Mouse (Mus musculus): Measurements from ENCODE around the gene Rad51d. TPM values are rescaled to one million over a fixed set of nuclear protein-coding genes. Genes with fewer than 3 reads are reported as not detected.

Gene Rad51d
- polyA plus RNA-seq, 1 experiment from 2014 or later = 10.7 TPM

DNA sequence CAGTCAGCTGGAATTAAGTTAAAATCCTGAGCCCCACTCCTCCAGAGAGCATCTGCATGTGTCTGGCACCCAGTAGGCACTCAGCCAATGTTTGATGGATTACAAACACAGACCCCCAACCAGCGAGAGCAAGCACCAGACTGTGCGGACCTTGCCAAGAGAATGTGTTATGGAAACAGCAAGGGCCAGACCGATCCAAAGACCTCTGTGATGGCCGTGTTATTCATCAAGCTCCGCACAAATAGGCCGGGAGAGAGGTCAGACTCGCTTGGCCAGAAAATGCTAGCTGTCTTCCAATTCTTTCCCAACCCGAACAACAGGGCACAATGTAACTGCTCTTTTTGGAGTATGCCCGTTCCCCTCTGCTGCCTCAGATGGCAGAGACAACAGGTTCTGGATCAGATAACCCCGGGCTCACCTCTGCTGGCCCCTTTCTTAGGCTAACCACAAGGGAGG is 1.9 kb downstream of the Rad51d start:
- H3K4me2 ChIP-seq = peak overlapping the region; percentile 85; the same call in 1 of the 2 replicates
- H3K27ac ChIP-seq (replicated peaks) = no peak overlapping the region
- H3K36me3 ChIP-seq = no peaks in the 10 kb centered on the region
- peaks cover 19% of the 10 kb centered on the region for H3K4me1 ChIP-seq (replicated peaks)
- ATAC-seq (ENCODE audit: low FRiP score, low read depth) = no peak
- 39% methylated on average over 10 of the region's 10 CpGs for WGBS
- no peaks in the 10 kb centered on the region for H3K9me3 ChIP-seq
- no peak overlapping the region for H3K4me3 ChIP-seq
- peaks cover 10% of the 10 kb centered on the region for H3K27me3 ChIP-seq
- H3K9ac ChIP-seq = no peak overlapping the region

DNA sequence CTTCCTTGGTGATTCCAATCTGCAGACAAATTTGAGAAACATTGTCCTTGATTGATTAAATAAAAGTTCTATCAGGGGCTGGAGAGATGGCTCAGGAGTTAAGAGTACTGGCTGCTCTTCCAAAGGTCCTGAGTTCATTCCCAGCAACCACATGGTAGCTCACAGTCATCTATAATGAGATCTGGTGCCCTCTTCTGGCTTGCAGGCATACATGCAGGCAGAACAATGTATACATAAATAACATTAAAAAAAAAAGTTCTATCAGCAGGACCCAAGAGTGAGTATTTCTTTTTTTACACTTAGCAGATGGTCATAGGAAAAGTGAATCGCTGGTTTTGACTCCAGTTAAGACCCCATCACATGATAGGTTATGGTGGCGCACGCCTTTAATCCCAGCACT is 3.9 kb downstream of the Rad51d start:
- H3K9me3 ChIP-seq = no peaks in the 10 kb centered on the region
- peaks cover 6% of the 10 kb centered on the region for H3K27me3 ChIP-seq
- H3K27ac ChIP-seq (replicated peaks) = no peak overlapping the region
- no peak overlapping the region for H3K4me3 ChIP-seq
- peaks cover 19% of the 10 kb centered on the region for H3K4me1 ChIP-seq (replicated peaks)
- H3K4me2 ChIP-seq = no peak overlapping the region
- no peak overlapping the region for H3K9ac ChIP-seq
- H3K36me3 ChIP-seq = no peaks in the 10 kb centered on the region
- 92% methylated on average over 3 of the region's 3 CpGs for WGBS
- no peak for ATAC-seq (ENCODE audit: low FRiP score, low read depth)

DNA sequence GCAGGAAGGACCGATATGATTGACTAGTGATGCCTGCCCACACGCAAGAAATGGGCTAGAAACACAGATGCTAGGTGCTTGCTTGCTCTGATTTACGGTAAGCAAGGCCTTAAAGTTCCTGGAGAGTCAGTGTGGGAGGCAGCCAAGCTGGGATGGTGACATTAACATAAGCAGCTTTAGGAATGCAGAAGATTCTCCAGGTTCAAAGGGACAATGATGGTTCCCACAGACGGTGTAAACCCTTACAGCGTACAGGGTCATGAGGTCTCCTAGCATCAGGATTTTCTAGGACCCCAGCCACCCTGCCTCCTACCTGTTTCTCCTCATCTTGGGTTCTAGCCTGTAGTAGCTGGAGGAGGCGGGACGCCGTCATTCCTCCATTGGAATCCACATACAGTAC is 7.2 kb downstream of the Rad51d start:
- Histone ChIP-seq H3K27me3 (no peaks in the 10 kb centered on the region), H3K4me1 (replicated peaks) (peaks cover under 1% of the 10 kb centered on the region; the same call in 1 of the 2 replicates), H3K9ac (no peak overlapping the region), H3K4me3 (no peak overlapping the region), H3K9me3 (no peaks in the 10 kb centered on the region), H3K36me3 (no peaks in the 10 kb centered on the region), H3K27ac (replicated peaks) (no peak overlapping the region), H3K4me2 (no peak overlapping the region)
- WGBS = 71% methylated on average over 8 of the region's 8 CpGs
- ATAC-seq (ENCODE audit: low FRiP score, low read depth) = no peak

DNA sequence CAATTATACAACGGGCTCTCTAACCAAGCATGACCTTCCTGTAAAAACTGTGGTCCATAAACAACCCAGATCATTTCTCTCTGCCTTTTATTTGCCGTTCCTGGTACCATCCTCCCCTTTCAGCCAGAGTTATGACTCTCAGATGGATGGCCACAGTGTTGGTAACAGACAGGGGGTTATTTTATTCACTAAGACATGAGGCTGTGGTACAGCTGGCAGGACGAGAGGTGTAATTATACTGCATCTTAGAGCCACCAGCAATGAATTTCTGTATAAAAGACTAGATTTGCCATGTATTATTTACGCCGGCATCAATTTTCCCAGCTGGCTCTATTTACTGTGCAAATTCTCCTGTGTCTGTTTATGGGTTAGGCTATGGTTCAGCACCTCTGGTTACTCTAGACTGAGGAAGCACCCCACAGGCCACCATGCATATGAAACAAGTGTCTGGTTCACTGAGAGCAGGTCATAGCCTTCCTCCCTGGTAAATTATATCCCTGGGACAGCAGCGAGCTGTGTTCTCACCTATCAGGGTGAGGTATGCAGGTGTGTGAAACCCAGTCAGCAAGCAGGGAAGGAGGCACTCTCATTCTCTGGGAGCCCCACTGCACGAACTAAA is 12.6 kb downstream of the Rad51d start:
- H3K4me3 ChIP-seq = no peak overlapping the region
- H3K4me1 ChIP-seq (replicated peaks) = no peaks in the 10 kb centered on the region
- H3K27ac ChIP-seq (replicated peaks) = no peak overlapping the region
- no peak overlapping the region for H3K9ac ChIP-seq
- no peaks in the 10 kb centered on the region for H3K36me3 ChIP-seq
- no peaks in the 10 kb centered on the region for H3K27me3 ChIP-seq
- ATAC-seq (ENCODE audit: low FRiP score, low read depth) = no peak
- no peaks in the 10 kb centered on the region for H3K9me3 ChIP-seq
- H3K4me2 ChIP-seq = no peak overlapping the region
- WGBS = 76% methylated on average over 7 of the region's 7 CpGs

DNA sequence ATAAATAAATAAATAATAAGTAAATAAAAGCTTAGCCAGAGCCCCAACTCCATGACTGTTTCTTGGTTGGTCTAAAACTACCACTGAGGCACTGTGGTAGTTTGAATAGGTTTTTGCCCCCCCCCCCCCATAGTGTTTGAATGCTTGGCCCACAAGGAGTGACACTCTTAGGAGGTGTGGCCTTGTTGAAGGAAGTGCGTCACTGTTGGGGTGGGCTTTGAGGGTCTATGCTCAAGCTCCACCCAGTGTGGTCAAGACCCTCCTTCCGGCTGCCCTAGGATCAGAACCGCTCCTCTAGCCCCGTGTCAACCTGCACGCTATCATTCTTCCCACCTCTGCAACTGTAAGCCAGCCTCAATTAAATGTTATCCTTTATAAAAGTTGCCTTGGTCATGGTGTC is 14.8 kb downstream of the Rad51d start:
- H3K9ac ChIP-seq = no peak overlapping the region
- H3K27me3 ChIP-seq = no peaks in the 10 kb centered on the region
- H3K4me2 ChIP-seq = no peak overlapping the region
- peaks cover 9% of the 10 kb centered on the region; the same call in 1 of the 2 replicates for H3K4me1 ChIP-seq (replicated peaks)
- WGBS = 92% methylated on average over 5 of the region's 5 CpGs
- H3K36me3 ChIP-seq = no peaks in the 10 kb centered on the region
- H3K4me3 ChIP-seq = no peak overlapping the region
- no peaks in the 10 kb centered on the region for H3K9me3 ChIP-seq
- H3K27ac ChIP-seq (replicated peaks) = no peak overlapping the region
- no peak for ATAC-seq (ENCODE audit: low FRiP score, low read depth)

DNA sequence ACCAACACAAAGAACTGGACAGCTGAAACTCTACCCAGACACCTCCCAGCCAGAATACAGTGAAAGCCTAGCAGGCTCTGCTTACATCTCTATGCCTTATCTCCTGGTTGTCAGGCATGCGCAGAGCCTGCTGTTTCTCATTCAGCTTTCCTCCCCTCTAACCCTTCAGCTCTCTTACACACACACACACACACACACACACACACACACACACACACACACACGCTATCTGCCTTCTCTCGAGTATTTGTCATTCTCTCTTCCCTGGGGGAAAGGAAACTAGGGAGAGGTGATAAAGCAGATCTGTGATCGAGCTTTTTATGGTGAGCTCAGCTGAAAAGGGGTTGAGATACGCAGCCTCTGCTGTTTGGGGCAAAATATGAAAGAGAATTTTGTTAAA is 15.5 kb downstream of the Rad51d start:
- Histone ChIP-seq H3K36me3 (no peaks in the 10 kb centered on the region), H3K27ac (replicated peaks) (no peak overlapping the region), H3K9me3 (no peaks in the 10 kb centered on the region), H3K9ac (no peak overlapping the region), H3K4me2 (no peak overlapping the region), H3K4me1 (replicated peaks) (peaks cover 16% of the 10 kb centered on the region; the same call in 1 of the 2 replicates), H3K4me3 (no peak overlapping the region), H3K27me3 (no peaks in the 10 kb centered on the region)
- ATAC-seq (ENCODE audit: low FRiP score, low read depth) = no peak
- whole genome bisulfite sequencing = 69% methylated on average over 5 of the region's 5 CpGs

DNA sequence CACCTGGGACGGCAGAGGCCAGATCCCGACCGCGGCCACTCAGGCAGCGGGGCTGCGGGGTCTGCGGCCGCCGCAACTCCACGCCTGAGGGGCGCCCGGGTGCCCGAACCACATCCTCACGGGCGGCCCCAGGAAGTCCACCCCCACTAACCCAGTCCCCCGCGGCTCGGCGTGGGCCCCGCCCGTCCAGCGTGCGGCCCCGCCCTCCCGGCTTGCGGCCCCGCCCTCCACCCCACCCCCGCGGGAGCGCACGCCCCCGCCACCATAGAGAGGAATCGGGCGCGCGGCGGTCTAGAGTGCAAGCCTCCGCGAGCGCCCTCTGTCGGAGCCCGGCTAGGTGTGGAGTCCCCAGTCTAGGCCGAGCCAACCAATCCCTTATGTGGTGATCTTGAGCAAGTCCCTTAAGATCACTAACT is 19.4 kb downstream of the Rad51d start, which contains the start of gene Rffl:
Gene Rffl (minus strand): TSS at position 180 of the 416 bp plus-strand sequence.
- H3K9ac ChIP-seq = peak within 1 kb of the TSS; percentile 69
- H3K36me3 ChIP-seq = no peaks in the 10 kb centered on the region
- peak within 1 kb of the TSS; percentile 85 for H3K4me2 ChIP-seq
- no peaks in the 10 kb centered on the region for H3K9me3 ChIP-seq
- peak; percentile 97 for ATAC-seq (ENCODE audit: low FRiP score, low read depth)
- H3K4me3 ChIP-seq = peak within 1 kb of the TSS; percentile 88
- WGBS = 0% methylated on average over 39 of the region's 43 CpGs
- no peaks in the 10 kb centered on the region for H3K27me3 ChIP-seq
- H3K27ac ChIP-seq (replicated peaks) = peak within 1 kb of the TSS; percentile 36; the same call in 1 of the 2 replicates
- peaks cover 18% of the 10 kb centered on the region; the same call in 1 of the 2 replicates for H3K4me1 ChIP-seq (replicated peaks)

DNA sequence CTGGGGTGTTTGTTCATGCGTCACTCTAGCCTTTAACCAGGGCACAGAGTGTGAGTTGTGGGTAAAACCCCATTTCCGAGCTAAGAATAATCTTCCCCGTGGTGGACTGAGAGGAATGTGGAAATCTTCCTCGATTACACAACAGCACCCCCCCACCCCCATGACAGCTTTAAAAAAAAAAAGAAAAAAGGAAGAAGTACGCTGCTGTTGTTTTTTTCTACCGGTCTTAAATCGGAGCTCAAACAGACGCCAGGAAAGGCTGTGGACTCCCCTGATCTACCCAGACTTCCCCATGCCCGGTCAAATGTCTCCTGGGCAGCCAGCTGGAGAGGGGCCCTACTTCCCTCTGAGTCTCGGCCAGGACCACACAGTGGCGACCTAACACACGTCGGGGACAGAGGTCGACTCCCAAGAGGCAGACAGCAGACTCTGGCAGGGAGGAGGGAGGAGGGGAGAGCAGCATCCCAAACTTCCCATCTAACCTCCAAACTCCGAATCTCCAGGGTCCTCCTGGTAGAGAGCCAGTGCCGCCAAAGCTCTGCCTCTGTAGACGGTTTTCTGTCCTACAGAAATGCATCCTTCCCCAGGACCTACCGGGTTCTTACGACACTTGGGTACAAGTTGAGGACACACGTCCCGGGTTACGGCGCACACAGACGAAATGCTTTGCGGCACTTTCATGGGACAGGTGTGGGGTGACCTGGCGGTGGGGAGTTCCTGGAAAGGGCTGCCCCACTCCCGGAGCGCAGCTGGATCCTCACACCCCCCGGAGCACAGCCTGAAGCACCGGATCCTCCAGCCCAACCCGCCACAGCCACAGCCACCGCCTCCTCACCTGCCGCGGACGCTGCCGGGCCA is 20.0 kb downstream of the Rad51d start:
- peak; percentile 17 for ATAC-seq (ENCODE audit: low FRiP score, low read depth)
- Histone ChIP-seq H3K36me3 (no peaks in the 10 kb centered on the region), H3K9ac (peak overlapping the region; percentile 69), H3K27me3 (no peaks in the 10 kb centered on the region), H3K27ac (replicated peaks) (peak overlapping the region; percentile 36; the same call in 1 of the 2 replicates), H3K4me2 (peak overlapping the region; percentile 85), H3K9me3 (no peaks in the 10 kb centered on the region), H3K4me3 (peak overlapping the region; percentile 88), H3K4me1 (replicated peaks) (peaks cover 18% of the 10 kb centered on the region; the same call in 1 of the 2 replicates)
- WGBS = 4% methylated on average over 36 of the region's 36 CpGs

DNA sequence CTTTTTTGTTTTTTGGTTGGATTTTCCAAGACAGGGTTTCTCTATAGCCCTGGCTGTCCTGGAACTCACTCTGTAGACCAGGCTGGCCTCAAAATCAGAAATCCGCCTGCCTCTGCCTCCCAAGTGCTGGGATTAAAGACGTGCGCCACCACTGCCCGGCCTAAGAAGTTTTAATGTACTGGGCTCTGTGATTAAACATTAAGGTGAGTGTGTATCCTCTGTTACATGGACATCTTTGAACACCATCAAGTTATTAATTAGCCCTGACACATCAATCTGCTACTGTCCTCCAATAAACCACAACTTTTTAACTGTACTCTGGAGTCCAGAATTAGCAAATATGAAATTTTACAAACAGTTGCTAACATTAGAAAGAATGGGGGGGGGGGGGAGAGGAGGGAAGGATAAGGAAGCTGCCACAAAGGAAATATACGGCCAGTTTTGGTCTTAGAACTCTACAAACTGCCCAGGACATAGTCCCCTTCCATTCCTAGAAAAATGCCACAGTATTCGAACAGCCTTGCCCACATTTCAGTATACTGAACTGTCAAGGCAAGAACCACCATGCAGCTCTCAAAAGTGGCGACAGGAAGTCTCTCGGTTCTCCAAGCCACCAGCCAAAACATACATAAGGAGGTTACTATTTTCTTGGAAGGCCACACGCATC is 20.8 kb downstream of the Rad51d start:
- no peak for ATAC-seq (ENCODE audit: low FRiP score, low read depth)
- 77% methylated on average over 9 of the region's 9 CpGs for WGBS
- Histone ChIP-seq H3K27ac (replicated peaks) (no peak overlapping the region), H3K4me3 (no peak overlapping the region), H3K9me3 (no peaks in the 10 kb centered on the region), H3K4me2 (peak overlapping the region; percentile 85), H3K36me3 (no peaks in the 10 kb centered on the region), H3K27me3 (no peaks in the 10 kb centered on the region), H3K4me1 (replicated peaks) (peaks cover 18% of the 10 kb centered on the region; the same call in 1 of the 2 replicates), H3K9ac (no peak overlapping the region)

DNA sequence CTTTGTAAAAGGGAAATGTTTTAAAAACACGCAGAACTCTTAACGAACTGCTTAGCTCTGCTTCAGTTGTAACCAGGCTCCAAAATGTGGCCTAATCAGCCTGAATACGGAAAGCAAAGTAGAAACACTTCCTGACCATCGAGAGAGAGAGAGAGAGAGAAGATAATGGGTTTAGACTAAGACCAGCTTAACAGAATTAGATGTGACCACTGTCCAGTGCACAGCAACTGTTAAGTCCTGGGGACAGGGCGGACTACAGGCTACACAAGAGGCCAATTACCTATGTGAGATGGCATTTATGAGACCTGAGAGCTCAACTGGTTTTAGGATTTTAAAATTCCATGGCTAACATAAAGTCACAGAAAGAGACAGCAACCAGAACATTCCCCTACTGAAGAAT is 22.5 kb downstream of the Rad51d start:
- WGBS = 88% methylated on average over 5 of the region's 5 CpGs
- Histone ChIP-seq H3K27me3 (no peaks in the 10 kb centered on the region), H3K9me3 (no peaks in the 10 kb centered on the region), H3K9ac (no peak overlapping the region), H3K4me1 (replicated peaks) (peaks cover 23% of the 10 kb centered on the region; the same call in 1 of the 2 replicates), H3K27ac (replicated peaks) (no peak overlapping the region), H3K4me3 (no peak overlapping the region), H3K36me3 (no peaks in the 10 kb centered on the region), H3K4me2 (no peak overlapping the region)
- no peak for ATAC-seq (ENCODE audit: low FRiP score, low read depth)

DNA sequence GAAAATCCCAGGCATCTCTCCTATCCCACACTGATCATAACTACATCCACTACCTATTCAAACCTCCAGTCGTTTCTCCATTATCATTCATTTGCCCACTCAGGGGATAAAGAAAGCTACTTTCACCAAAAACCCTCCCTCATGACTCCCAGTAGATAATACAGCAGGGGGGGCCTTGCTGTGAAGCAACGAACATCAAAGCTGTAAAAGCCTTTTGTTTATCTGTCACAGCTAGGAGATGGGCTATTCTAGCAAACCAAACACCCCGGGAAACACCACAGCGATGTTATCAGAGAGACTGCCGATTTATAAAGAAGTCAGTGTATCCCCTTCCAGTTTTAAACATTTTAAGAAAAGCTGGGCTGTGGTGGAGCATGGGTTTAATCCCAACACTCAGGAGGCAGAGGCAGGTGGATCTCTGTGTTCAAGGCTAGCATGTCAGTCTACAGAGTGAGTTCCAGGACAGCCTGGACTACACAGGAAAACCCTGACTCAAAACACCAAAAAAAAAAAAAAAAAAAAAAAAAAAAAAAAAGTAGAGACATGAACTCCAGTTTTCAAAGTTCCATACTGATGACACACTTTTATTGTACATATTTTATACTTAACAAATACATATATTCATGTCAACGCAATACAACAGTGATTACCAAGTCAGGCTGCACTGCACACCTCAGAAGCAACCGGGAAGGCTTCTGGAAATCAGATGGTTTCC is 23.4 kb downstream of the Rad51d start:
- H3K27me3 ChIP-seq = no peaks in the 10 kb centered on the region
- H3K4me1 ChIP-seq (replicated peaks) = peaks cover 29% of the 10 kb centered on the region; the same call in 1 of the 2 replicates
- H3K4me3 ChIP-seq = no peak overlapping the region
- H3K27ac ChIP-seq (replicated peaks) = no peak overlapping the region
- H3K4me2 ChIP-seq = no peak overlapping the region
- ATAC-seq (ENCODE audit: low FRiP score, low read depth) = no peak
- no peaks in the 10 kb centered on the region for H3K9me3 ChIP-seq
- H3K9ac ChIP-seq = no peak overlapping the region
- WGBS = 27% methylated on average over 7 of the region's 7 CpGs
- no peaks in the 10 kb centered on the region for H3K36me3 ChIP-seq
